Mouse (Mus musculus): Measurements from ENCODE around the gene Lce6a.

DNA sequence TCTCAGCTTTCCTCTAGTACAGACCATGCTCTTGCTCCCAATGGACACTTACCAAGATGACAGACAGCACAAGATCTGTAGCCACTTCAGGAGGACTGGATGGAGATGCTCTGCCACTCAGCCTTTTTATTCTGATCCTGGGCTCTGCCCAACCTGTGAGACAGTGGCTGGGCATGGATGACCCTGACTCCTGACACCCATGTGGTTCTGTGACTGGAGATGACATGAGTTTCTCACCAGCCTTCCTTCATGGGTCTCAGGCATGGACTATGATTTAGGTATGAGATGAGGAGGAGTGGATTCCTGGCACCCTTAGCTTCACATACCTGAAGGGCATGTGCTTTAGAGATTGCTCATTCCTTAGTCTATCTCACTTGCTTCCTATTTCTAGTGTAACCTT, 35.4 kb upstream of the Lce6a start, which contains the start of gene Lce1b:
- no peak for TF ChIP-seq CTCF (IDR thresholded peaks at IDR 0.05; ENCODE audit: insufficient read depth, low read depth, low read length)
- no peak for TF ChIP-seq POLR2A (IDR thresholded peaks at IDR 0.05; ENCODE audit: insufficient read depth, low read depth, low read length)

All from olfactory bulb, adult 2 months (tissue).